Mouse (Mus musculus): Measurements from ENCODE around the gene Ccnyl1. TPM values are rescaled to one million over a fixed set of nuclear protein-coding genes. Genes with fewer than 3 reads are reported as not detected.
A peak's percentile ranks its signal among the peaks of the same experiment; 100 is the strongest.

The Ccnyl1 gene
- polyA plus RNA-seq, 1 experiment from 2014 or later = 3.9 TPM

GRCm38 (mm10) chr1:64735781-64736680 lies 45.8 kb downstream of the Ccnyl1 start:
- Histone ChIP-seq H3K36me3 (ENCODE audit: insufficient read depth, low read length) (no peaks in the 10 kb centered on the region), H3K4me1 (ENCODE audit: insufficient read depth, low read depth, low read length) (peaks cover 15% of the 10 kb centered on the region), H3K9ac (replicated peaks; ENCODE audit: low read depth) (peak overlapping the region; percentile 66), H3K9me3 (ENCODE audit: low read length) (no peaks in the 10 kb centered on the region), H3K27me3 (replicated peaks; ENCODE audit: insufficient read depth, low read length) (0 out of 2 replicates have a peak, but pooled peaks cover 11% of the 10 kb centered on the region), H3K4me3 (ENCODE audit: low read depth, low read length) (peak overlapping the region; percentile 69), H3K27ac (ENCODE audit: low read length) (peak overlapping the region; percentile 73; the same call in 1 of the 2 replicates), H3K4me2 (replicated peaks; ENCODE audit: low read depth, low read length) (peak overlapping the region; percentile 96)
- ATAC-seq = no peak
- TF ChIP-seq CTCF (IDR thresholded peaks at IDR 0.05) (no peak; the same call in none of the 2 replicates), EP300 (IDR thresholded peaks at IDR 0.05) (no peak)
- peak; percentile 44 for DNase-seq (ENCODE audit: low spot score)
- 8% methylated on average over 75 of the region's 75 CpGs for WGBS

DNA sequence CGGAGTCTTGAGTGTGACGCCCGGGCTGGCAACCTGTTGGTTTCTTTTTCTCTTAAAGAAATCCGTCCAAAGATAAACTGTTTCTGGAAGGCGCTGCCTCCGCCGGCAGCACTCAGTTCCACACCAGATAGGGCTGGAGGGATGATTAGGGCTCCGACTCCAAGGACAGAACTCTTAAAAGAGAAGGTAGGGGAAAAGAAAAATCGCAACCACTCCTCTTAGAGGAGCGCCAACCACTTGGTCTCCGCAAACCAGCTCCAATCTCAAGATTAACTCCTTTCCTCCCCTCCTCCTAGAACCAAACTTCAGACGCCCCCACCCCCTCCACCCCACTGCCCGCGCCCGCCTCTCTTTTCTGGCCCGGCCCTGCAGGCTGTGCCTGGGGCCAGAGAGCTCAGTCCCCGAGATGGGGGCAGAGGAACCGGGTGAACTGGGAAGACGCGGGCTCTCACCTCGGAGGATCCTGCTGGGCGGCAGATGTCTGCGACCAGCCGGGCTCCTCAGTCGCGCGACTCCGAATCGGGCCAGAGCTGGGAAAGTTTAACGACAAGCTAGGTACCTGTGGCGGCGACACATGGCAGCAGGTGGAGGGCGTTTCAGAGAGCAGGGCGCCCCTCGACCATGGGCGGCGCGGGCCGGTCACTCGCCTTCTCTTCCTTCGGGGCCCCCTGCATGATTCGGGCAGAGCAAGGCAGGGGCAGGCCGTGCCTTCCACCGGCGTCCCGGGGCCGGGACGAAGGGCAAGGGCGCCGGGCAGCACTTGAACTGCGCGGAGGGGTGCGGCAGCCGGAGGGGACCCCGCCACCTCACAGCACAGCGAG lies 46.6 kb downstream of the Ccnyl1 start:
- no peaks in the 10 kb centered on the region for H3K36me3 ChIP-seq (ENCODE audit: insufficient read depth, low read length)
- H3K27me3 ChIP-seq (replicated peaks; ENCODE audit: insufficient read depth, low read length) = 0 out of 2 replicates have a peak, but pooled peaks cover 11% of the 10 kb centered on the region
- H3K9ac ChIP-seq (replicated peaks; ENCODE audit: low read depth) = peak overlapping the region; percentile 66
- H3K9me3 ChIP-seq (ENCODE audit: low read length) = no peaks in the 10 kb centered on the region
- TF ChIP-seq EP300 (IDR thresholded peaks at IDR 0.05) (no peak), CTCF (IDR thresholded peaks at IDR 0.05) (no peak)
- 2% methylated on average over 42 of the region's 56 CpGs for WGBS
- H3K4me2 ChIP-seq (replicated peaks; ENCODE audit: low read depth, low read length) = peak overlapping the region; percentile 96
- peak overlapping the region; percentile 69 for H3K4me3 ChIP-seq (ENCODE audit: low read depth, low read length)
- ATAC-seq = no peak
- peak; percentile 49 for DNase-seq (ENCODE audit: low spot score)
- H3K4me1 ChIP-seq (ENCODE audit: insufficient read depth, low read depth, low read length) = peaks cover 15% of the 10 kb centered on the region
- H3K27ac ChIP-seq (ENCODE audit: low read length) = peak overlapping the region; percentile 79

GRCm38 (mm10) chr1:64737502-64738179 lies 47.4 kb downstream of the Ccnyl1 start, which contains the start of gene Fzd5:
Gene Fzd5 (minus strand): TSS chr1:64737751.
- H3K27me3 ChIP-seq (replicated peaks; ENCODE audit: insufficient read depth, low read length) = 0 out of 2 replicates have a peak, but pooled peaks cover 11% of the 10 kb centered on the region
- 1% methylated on average over 53 of the region's 73 CpGs for WGBS
- DNase-seq (ENCODE audit: low spot score) (peak; percentile 99), ATAC-seq (peak; percentile 95)
- H3K9me3 ChIP-seq (ENCODE audit: low read length) = no peaks in the 10 kb centered on the region
- H3K36me3 ChIP-seq (ENCODE audit: insufficient read depth, low read length) = no peaks in the 10 kb centered on the region
- H3K27ac ChIP-seq (ENCODE audit: low read length) = peak within 1 kb of the TSS; percentile 80
- peak within 1 kb of the TSS; percentile 66 for H3K9ac ChIP-seq (replicated peaks; ENCODE audit: low read depth)
- peak within 1 kb of the TSS; percentile 96 for H3K4me2 ChIP-seq (replicated peaks; ENCODE audit: low read depth, low read length)
- H3K4me3 ChIP-seq (ENCODE audit: low read depth, low read length) = peak within 1 kb of the TSS; percentile 69
- peaks cover 15% of the 10 kb centered on the region for H3K4me1 ChIP-seq (ENCODE audit: insufficient read depth, low read depth, low read length)
- TF ChIP-seq CTCF (IDR thresholded peaks at IDR 0.05) (peak; percentile 66), EP300 (IDR thresholded peaks at IDR 0.05) (no peak)

GRCm38 (mm10) chr1:64738180-64738555 lies 47.9 kb downstream of the Ccnyl1 start:
- Histone ChIP-seq H3K36me3 (ENCODE audit: insufficient read depth, low read length) (no peaks in the 10 kb centered on the region), H3K27me3 (replicated peaks; ENCODE audit: insufficient read depth, low read length) (0 out of 2 replicates have a peak, but pooled peaks cover 11% of the 10 kb centered on the region), H3K4me2 (replicated peaks; ENCODE audit: low read depth, low read length) (peak overlapping the region; percentile 96), H3K9ac (replicated peaks; ENCODE audit: low read depth) (peak overlapping the region; percentile 6; the same call in 1 of the 2 replicates), H3K4me1 (ENCODE audit: insufficient read depth, low read depth, low read length) (peaks cover 15% of the 10 kb centered on the region), H3K4me3 (ENCODE audit: low read depth, low read length) (peak overlapping the region; percentile 69), H3K27ac (ENCODE audit: low read length) (peak overlapping the region; percentile 80), H3K9me3 (ENCODE audit: low read length) (no peaks in the 10 kb centered on the region)
- 2% methylated on average over 11 of the region's 11 CpGs for WGBS
- TF ChIP-seq EP300 (IDR thresholded peaks at IDR 0.05) = no peak
- TF ChIP-seq CTCF (IDR thresholded peaks at IDR 0.05) = no peak
- ATAC-seq = peak; percentile 0
- DNase-seq (ENCODE audit: low spot score) = peak; percentile 72

GRCm38 (mm10) chr1:64738661-64739082 lies 48.4 kb downstream of the Ccnyl1 start:
- peak; percentile 72 for DNase-seq (ENCODE audit: low spot score)

More at GRCm38 (mm10) chr1:64738661-64739082, 48.4 kb downstream of the Ccnyl1 start:
- WGBS = 2% methylated on average over 14 of the region's 14 CpGs
- Histone ChIP-seq H3K4me1 (ENCODE audit: insufficient read depth, low read depth, low read length) (peaks cover 15% of the 10 kb centered on the region), H3K9ac (replicated peaks; ENCODE audit: low read depth) (peak overlapping the region; percentile 6; the same call in 1 of the 2 replicates), H3K9me3 (ENCODE audit: low read length) (no peaks in the 10 kb centered on the region), H3K4me2 (replicated peaks; ENCODE audit: low read depth, low read length) (peak overlapping the region; percentile 96), H3K36me3 (ENCODE audit: insufficient read depth, low read length) (no peaks in the 10 kb centered on the region), H3K27me3 (replicated peaks; ENCODE audit: insufficient read depth, low read length) (0 out of 2 replicates have a peak, but pooled peaks cover 11% of the 10 kb centered on the region), H3K27ac (ENCODE audit: low read length) (peak overlapping the region; percentile 80), H3K4me3 (ENCODE audit: low read depth, low read length) (peak overlapping the region; percentile 69)
- TF ChIP-seq CTCF (IDR thresholded peaks at IDR 0.05) = peak; percentile 35
- TF ChIP-seq EP300 (IDR thresholded peaks at IDR 0.05) = 0 out of 2 replicates have a peak, but pooled peaks have one; percentile 6
- ATAC-seq = no peak

Data from lung, postnatal 0 days (tissue).